Mouse (Mus musculus) hindbrain, embryonic 13.5 days (tissue): ENCODE measurements around the gene Jmjd4. TPM values are rescaled to one million over a fixed set of nuclear protein-coding genes. Genes with fewer than 3 reads are reported as not detected.

Experiments used
- ATAC-seq: fragments of 200-750 bp; cut with Nextera tagmentation; 2 replicates; pipeline ENCODE4 v1.8.0; 2017; ENCODE audit warnings: moderate TSS enrichment; ENCODE audit not compliant: low FRiP score
- H3K27ac ChIP-seq: fragments of 300-500 bp; sonication (generic); 2 replicates; pipeline ENCODE4 v1.5.1; 2015; ENCODE audit warnings: inconsistent platforms, mild to moderate bottlenecking, moderate library complexity
- H3K27me3 ChIP-seq: fragments of 300-500 bp; sonication (generic); 2 replicates; pipeline ENCODE4 v1.6.1; 2015; ENCODE audit warnings: mild to moderate bottlenecking, inconsistent platforms
- H3K36me3 ChIP-seq: fragments of 300-500 bp; sonication (generic); 2 replicates; pipeline ENCODE4 v1.6.1; 2015; ENCODE audit warnings: mild to moderate bottlenecking, inconsistent platforms
- H3K4me1 ChIP-seq: fragments of 300-500 bp; sonication (generic); replicated peaks from 2 replicates; pipeline ENCODE4 v1.6.1; 2015; ENCODE audit warnings: inconsistent platforms
- H3K4me2 ChIP-seq: fragments of 300-500 bp; sonication (generic); 2 replicates; pipeline ENCODE4 v1.6.1; 2015; ENCODE audit warnings: inconsistent platforms, mild to moderate bottlenecking, moderate library complexity
- H3K4me3 ChIP-seq: fragments of 300-500 bp; sonication (generic); 2 replicates; pipeline ENCODE4 v1.5.1; 2015; ENCODE audit warnings: mild to moderate bottlenecking, inconsistent platforms
- H3K9ac ChIP-seq: fragments of 300-500 bp; sonication (generic); 2 replicates; pipeline ENCODE4 v1.6.1; 2015; ENCODE audit warnings: mild to moderate bottlenecking, inconsistent platforms
- H3K9me3 ChIP-seq: fragments of 300-500 bp; sonication (generic); 2 replicates; pipeline ENCODE4 v1.6.1; 2016; ENCODE audit warnings: inconsistent platforms
- WGBS: fragments of 180-500 bp; shearing (Covaris S2); methylation state at CpG from one replicate; pipeline ENCODE4 v1.1.7; 2015; 5-methylcytosine and 5-hydroxymethylcytosine counted together
- polyA plus RNA-seq: library from polyadenylated mRNA; unstranded; fragments of >200 nt; fragmentation: Nextera tagmentation; extraction: Ambion mirVana; gene quantifications from 2 replicates; pipeline ENCODE4 v1.2.1, GENCODE M21; 2015

The Jmjd4 gene
- polyA plus RNA-seq, 1 experiment from 2014 or later = 14.3 TPM

DNA sequence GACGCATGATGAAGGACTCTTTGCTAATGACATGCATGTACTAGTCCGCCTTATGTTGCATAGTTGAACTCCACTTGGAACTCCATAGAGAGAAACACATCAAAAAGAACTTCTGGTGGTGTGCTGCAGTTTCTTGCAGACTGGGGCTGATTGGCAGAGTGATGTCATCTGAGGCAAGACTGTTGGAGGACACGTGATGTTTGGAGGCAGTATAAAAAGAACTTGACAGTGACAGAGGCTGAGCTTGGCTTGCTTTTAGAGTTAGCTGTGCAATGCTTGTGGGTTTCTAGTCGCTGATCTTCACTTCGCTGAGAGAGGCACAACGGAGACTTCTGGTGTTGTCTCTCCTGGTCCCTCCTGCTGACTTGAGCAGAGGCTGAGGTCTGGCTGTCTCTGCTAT, 27.4 kb downstream of the Jmjd4 start:
- no peak overlapping the region for H3K27ac ChIP-seq
- no peak overlapping the region for H3K4me2 ChIP-seq
- H3K4me1 ChIP-seq = no peaks in the 10 kb centered on the region
- H3K27me3 ChIP-seq = peaks cover 11% of the 10 kb centered on the region; the same call in 1 of the 2 replicates
- WGBS = 76% methylated on average over 6 of the region's 6 CpGs
- ATAC-seq = no peak
- H3K4me3 ChIP-seq = no peak overlapping the region
- H3K9ac ChIP-seq = no peak overlapping the region
- no peaks in the 10 kb centered on the region for H3K36me3 ChIP-seq
- no peaks in the 10 kb centered on the region for H3K9me3 ChIP-seq

DNA sequence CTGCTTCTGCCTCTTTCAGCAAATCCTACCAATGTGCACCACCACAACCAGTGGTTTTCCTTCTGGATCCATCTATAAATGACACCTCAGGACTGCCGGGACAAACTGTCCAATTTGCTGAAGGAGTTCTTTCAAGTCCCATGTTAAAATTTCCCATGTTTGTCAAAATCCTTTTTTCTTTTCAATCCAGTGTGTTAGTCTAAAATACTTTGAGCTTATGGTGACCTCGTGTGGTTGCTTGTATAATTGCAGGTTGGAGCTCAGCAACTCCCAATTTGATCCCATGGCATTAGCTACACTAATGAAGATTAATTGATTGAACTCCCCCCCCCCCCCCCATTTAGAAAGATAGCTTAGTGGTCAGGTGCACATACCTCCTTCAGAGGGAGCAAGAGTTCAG, 33.4 kb downstream of the Jmjd4 start:
- Histone ChIP-seq H3K4me1 (no peaks in the 10 kb centered on the region), H3K27ac (no peak overlapping the region), H3K4me3 (no peak overlapping the region), H3K4me2 (no peak overlapping the region), H3K9ac (no peak overlapping the region), H3K9me3 (no peaks in the 10 kb centered on the region), H3K27me3 (no peaks in the 10 kb centered on the region; the same call in 1 of the 2 replicates), H3K36me3 (peaks cover 32% of the 10 kb centered on the region)
- ATAC-seq = no peak
- 13% methylated on average over 2 of the region's 2 CpGs for WGBS

DNA sequence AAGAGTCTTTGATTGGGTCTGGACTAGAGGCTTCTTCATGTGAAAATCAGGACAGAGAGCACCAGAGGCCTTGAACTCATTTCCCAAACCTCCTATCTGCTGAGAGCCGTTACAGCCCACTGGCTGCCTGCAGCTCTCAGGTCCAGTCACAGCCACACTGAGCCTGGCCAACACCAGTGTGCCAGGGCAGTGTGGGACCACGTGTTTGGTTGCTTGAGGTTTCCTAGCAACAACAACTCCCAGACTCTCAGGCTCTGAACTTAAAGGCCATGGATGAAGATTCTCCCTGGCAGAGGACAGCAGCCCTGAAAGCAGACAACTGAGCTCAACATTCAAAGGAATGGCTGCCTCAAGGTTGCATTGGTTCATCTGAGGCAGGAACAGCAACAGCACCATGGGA, 35.8 kb downstream of the Jmjd4 start:
- H3K4me1 ChIP-seq = no peaks in the 10 kb centered on the region
- no peaks in the 10 kb centered on the region for H3K27me3 ChIP-seq
- H3K36me3 ChIP-seq = peaks cover 54% of the 10 kb centered on the region
- no peak for ATAC-seq
- no peak overlapping the region for H3K27ac ChIP-seq
- no peak overlapping the region for H3K4me2 ChIP-seq
- 57% methylated on average over 2 of the region's 2 CpGs for WGBS
- no peak overlapping the region for H3K9ac ChIP-seq
- H3K4me3 ChIP-seq = no peak overlapping the region
- no peaks in the 10 kb centered on the region for H3K9me3 ChIP-seq

DNA sequence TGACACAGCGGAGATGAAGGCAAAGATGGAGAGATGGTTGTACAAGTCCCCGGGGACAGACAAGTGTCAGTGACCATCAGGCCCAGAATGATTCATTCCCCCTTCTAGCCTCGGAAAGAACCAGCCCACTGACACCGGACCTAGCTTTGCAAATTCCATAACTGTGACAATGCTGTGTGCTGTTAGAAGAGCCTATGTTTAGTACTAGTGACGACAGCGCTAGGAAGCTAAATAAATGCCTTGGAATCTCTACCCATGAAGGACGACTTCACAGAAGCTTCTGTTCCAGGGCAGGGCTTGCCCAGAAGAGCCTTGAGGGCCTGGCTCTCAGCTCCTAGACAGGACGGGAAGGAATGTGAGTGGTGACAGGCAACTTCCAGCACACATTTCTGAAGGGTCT, 36.4 kb downstream of the Jmjd4 start:
- Histone ChIP-seq H3K27ac (no peak overlapping the region), H3K36me3 (peaks cover 59% of the 10 kb centered on the region), H3K4me2 (no peak overlapping the region), H3K4me3 (no peak overlapping the region), H3K27me3 (no peaks in the 10 kb centered on the region), H3K9me3 (no peaks in the 10 kb centered on the region), H3K9ac (no peak overlapping the region), H3K4me1 (no peaks in the 10 kb centered on the region)
- no peak for ATAC-seq
- WGBS = 88% methylated on average over 8 of the region's 8 CpGs

DNA sequence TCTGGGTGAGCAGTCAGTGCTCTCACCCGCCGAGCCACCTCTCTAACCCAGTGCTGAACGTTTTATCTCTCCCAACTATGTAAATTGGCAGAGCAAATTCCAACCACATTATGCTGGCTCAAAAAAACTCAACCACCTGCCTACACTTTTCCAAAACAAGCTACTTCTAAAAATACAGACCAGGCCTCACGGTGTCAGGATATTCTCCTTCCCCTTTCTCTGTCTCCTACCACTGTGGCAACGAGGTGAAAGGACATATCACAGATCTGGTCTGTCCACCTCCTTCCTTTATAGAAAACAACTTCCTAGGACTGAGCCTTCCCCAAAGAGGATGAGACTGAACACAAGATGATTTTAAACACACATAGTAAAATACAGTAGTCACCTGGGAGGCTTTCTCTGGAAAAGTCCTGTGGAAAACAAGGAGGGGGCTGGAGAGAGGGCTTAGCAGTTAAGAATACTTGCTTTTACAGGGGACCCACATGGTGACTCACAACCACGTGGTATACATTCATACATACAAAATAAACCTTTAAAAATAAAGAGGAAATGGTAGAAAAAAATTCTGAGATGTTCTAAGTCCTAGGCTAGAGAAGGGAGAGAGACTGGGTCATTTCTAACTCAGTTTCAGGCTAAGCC, 46.9 kb downstream of the Jmjd4 start:
- Histone ChIP-seq H3K36me3 (peaks cover 98% of the 10 kb centered on the region), H3K4me2 (no peak overlapping the region), H3K9ac (no peak overlapping the region), H3K4me3 (no peak overlapping the region), H3K4me1 (no peaks in the 10 kb centered on the region), H3K27me3 (no peaks in the 10 kb centered on the region), H3K27ac (no peak overlapping the region), H3K9me3 (no peaks in the 10 kb centered on the region)
- 84% methylated on average over 6 of the region's 6 CpGs for WGBS
- ATAC-seq = no peak

GRCm38 (mm10) chr11:59497747-59498146, 47.9 kb downstream of the Jmjd4 start:
- WGBS = 94% methylated on average over 7 of the region's 7 CpGs
- Histone ChIP-seq H3K4me1 (no peaks in the 10 kb centered on the region), H3K9me3 (no peaks in the 10 kb centered on the region), H3K4me2 (no peak overlapping the region), H3K36me3 (peaks cover 98% of the 10 kb centered on the region), H3K4me3 (no peak overlapping the region), H3K27me3 (no peaks in the 10 kb centered on the region), H3K9ac (no peak overlapping the region), H3K27ac (no peak overlapping the region)
- ATAC-seq = no peak

DNA sequence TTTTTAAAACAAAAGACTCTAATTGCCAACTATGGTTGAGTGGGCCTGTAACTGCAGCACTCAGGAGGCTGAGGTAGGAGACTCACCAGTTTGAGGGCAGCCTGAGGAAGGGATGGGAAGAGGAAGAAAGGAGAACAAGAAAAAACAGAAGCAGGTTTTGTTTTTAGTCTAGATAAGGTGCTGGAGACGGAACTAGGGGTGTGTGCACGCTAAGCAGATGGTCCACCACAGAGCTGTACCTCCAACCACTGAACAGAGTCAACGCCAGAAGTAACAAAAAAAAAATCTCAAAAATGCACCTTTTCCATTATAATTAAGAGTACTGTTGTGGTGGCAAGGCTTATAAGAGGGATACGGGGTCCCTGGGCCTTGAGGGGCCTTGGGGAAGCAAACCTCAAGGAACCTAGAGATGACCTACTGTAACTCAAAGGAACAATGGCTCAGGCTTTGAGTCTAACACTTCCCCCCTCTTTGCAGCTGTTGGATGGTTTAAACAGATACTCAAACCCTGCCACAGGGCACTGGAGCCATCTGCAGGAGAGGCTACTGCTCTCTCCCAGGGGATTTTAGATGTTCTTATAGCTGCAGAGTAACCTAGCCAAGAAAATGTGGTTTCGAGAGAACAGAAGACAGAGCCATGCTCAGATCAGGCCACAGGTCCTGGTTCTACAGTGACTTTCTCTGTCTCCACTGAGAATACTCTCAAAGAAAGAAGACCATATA, 52.3 kb downstream of the Jmjd4 start:
- peak overlapping the region; percentile 13; the same call in 1 of the 2 replicates for H3K9ac ChIP-seq
- H3K4me1 ChIP-seq = peaks cover 13% of the 10 kb centered on the region
- no peak overlapping the region for H3K4me3 ChIP-seq
- peaks cover 69% of the 10 kb centered on the region for H3K36me3 ChIP-seq
- H3K9me3 ChIP-seq = no peaks in the 10 kb centered on the region
- 93% methylated on average over 5 of the region's 5 CpGs for WGBS
- H3K27ac ChIP-seq = no peak overlapping the region
- no peak for ATAC-seq
- no peaks in the 10 kb centered on the region for H3K27me3 ChIP-seq
- H3K4me2 ChIP-seq = no peak overlapping the region

GRCm38 (mm10) chr11:59505351-59505838, 55.5 kb downstream of the Jmjd4 start:
- Histone ChIP-seq H3K4me2 (peak overlapping the region; percentile 93), H3K27ac (peak overlapping the region; percentile 90), H3K27me3 (no peaks in the 10 kb centered on the region), H3K9me3 (no peaks in the 10 kb centered on the region), H3K4me3 (peak overlapping the region; percentile 81), H3K9ac (peak overlapping the region; percentile 95), H3K36me3 (peaks cover 39% of the 10 kb centered on the region), H3K4me1 (peaks cover 23% of the 10 kb centered on the region)
- peak; percentile 59 for ATAC-seq
- WGBS = under 1% methylated on average over 21 of the region's 21 CpGs

GRCm38 (mm10) chr11:59505839-59506712, 56.2 kb downstream of the Jmjd4 start:
- Histone ChIP-seq H3K9me3 (no peaks in the 10 kb centered on the region), H3K4me1 (peaks cover 23% of the 10 kb centered on the region), H3K9ac (peak overlapping the region; percentile 95), H3K27me3 (no peaks in the 10 kb centered on the region), H3K36me3 (peaks cover 37% of the 10 kb centered on the region), H3K27ac (peak overlapping the region; percentile 90), H3K4me2 (peak overlapping the region; percentile 93), H3K4me3 (peak overlapping the region; percentile 81)
- WGBS = under 1% methylated on average over 63 of the region's 71 CpGs
- peak; percentile 92 for ATAC-seq

GRCm38 (mm10) chr11:59506713-59507074, 56.8 kb downstream of the Jmjd4 start:
- H3K4me3 ChIP-seq = peak overlapping the region; percentile 81
- H3K27ac ChIP-seq = peak overlapping the region; percentile 90
- peak overlapping the region; percentile 93 for H3K4me2 ChIP-seq
- WGBS = 0% methylated on average over 14 of the region's 14 CpGs
- no peaks in the 10 kb centered on the region for H3K9me3 ChIP-seq
- peak overlapping the region; percentile 95 for H3K9ac ChIP-seq
- H3K36me3 ChIP-seq = peaks cover 37% of the 10 kb centered on the region
- peak; percentile 41 for ATAC-seq
- no peaks in the 10 kb centered on the region for H3K27me3 ChIP-seq
- H3K4me1 ChIP-seq = peaks cover 23% of the 10 kb centered on the region
